Mouse (Mus musculus) intestine, postnatal 0 days (tissue): ENCODE measurements at regions not wholly inside any gene's neighbourhood (a gene's known extent, or its start where the extent isn't known, plus 50 kb on each side); places are given as distances from the start of the nearest gene placed in this dataset.

Experiments
- ATAC-seq: fragments of 200-750 bp; cut with Nextera tagmentation; 2 replicates; pipeline ENCODE4 v1.8.0; 2017; ENCODE audit warnings: mild to moderate bottlenecking, moderate TSS enrichment, moderate library complexity
- H3K27ac ChIP-seq: fragments of 300-500 bp; sonication (generic); 2 replicates; pipeline ENCODE4 v1.5.1; 2014; ENCODE audit warnings: mild to moderate bottlenecking, low read depth, low read length, moderate library complexity
- H3K27me3 ChIP-seq: fragments of 300-500 bp; sonication (generic); replicated peaks from 2 replicates; pipeline ENCODE4 v1.6.1; 2014; ENCODE audit warnings: low read length, mixed read lengths; ENCODE audit not compliant: control insufficient read depth, insufficient read depth
- H3K36me3 ChIP-seq: fragments of 300-500 bp; sonication (generic); 2 replicates; pipeline ENCODE4 v1.6.1; 2014; ENCODE audit warnings: mild to moderate bottlenecking, moderate library complexity; ENCODE audit not compliant: control insufficient read depth, insufficient read depth
- H3K4me1 ChIP-seq: fragments of 300-500 bp; sonication (generic); replicated peaks from 2 replicates; pipeline ENCODE4 v1.6.1; 2014; ENCODE audit warnings: antibody characterized with exemption, low read length, mixed read lengths; ENCODE audit not compliant: control insufficient read depth, insufficient read depth
- H3K4me2 ChIP-seq: fragments of 300-500 bp; sonication (generic); replicated peaks from 2 replicates; pipeline ENCODE4 v1.6.1; 2014; ENCODE audit warnings: low read depth, mild to moderate bottlenecking, moderate library complexity
- H3K4me3 ChIP-seq: fragments of 300-500 bp; sonication (generic); 2 replicates; pipeline ENCODE4 v1.5.1; 2014; ENCODE audit warnings: low read depth, low read length
- H3K9ac ChIP-seq: fragments of 300-500 bp; sonication (generic); 2 replicates; pipeline ENCODE4 v1.6.1; 2014; ENCODE audit warnings: mild to moderate bottlenecking, low read depth, low read length
- H3K9me3 ChIP-seq: fragments of 300-500 bp; sonication (generic); 2 replicates; pipeline ENCODE4 v1.6.1; 2016; ENCODE audit warnings: mixed run types; ENCODE audit not compliant: control insufficient read depth
- CTCF ChIP-seq: sonication (generic); IDR thresholded peaks from 2 replicates; pipeline ENCODE4 v1.5.1; 2016; ENCODE audit warnings: low read depth, mild to moderate bottlenecking, control low read depth, antibody characterized with exemption, moderate library complexity
- WGBS: fragments of 180-500 bp; shearing (Covaris S2); extraction: QIAGEN DNeasy Blood & Tissue Kit; methylation state at CpG from one replicate; pipeline ENCODE4 v1.1.7; 2014; 5-methylcytosine and 5-hydroxymethylcytosine counted together

GRCm38 (mm10) chr13:6040132-6040531 is 178.8 kb downstream of the Klf6 start:
- Histone ChIP-seq H3K9ac (no peak overlapping the region), H3K27me3 (no peaks in the 10 kb centered on the region), H3K36me3 (no peaks in the 10 kb centered on the region), H3K4me3 (no peak overlapping the region), H3K27ac (no peak overlapping the region), H3K4me1 (no peaks in the 10 kb centered on the region), H3K9me3 (no peaks in the 10 kb centered on the region), H3K4me2 (no peak overlapping the region)
- no peak for TF ChIP-seq CTCF
- WGBS = 86% methylated on average over 7 of the region's 7 CpGs
- ATAC-seq = no peak

GRCm38 (mm10) chr13:6040663-6041062 is 179.4 kb downstream of the Klf6 start:
- no peak overlapping the region for H3K9ac ChIP-seq
- no peaks in the 10 kb centered on the region for H3K4me1 ChIP-seq
- no peak for TF ChIP-seq CTCF
- no peaks in the 10 kb centered on the region for H3K9me3 ChIP-seq
- no peak overlapping the region for H3K4me3 ChIP-seq
- no peak for ATAC-seq
- no peak overlapping the region for H3K27ac ChIP-seq
- 85% methylated on average over 2 of the region's 2 CpGs for WGBS
- H3K4me2 ChIP-seq = no peak overlapping the region
- H3K27me3 ChIP-seq = no peaks in the 10 kb centered on the region
- H3K36me3 ChIP-seq = no peaks in the 10 kb centered on the region

- Histone ChIP-seq H3K4me1 (no peaks in the 10 kb centered on the region), H3K9ac (no peak overlapping the region), H3K27ac (no peak overlapping the region), H3K27me3 (no peaks in the 10 kb centered on the region), H3K4me3 (no peak overlapping the region), H3K4me2 (no peak overlapping the region), H3K36me3 (no peaks in the 10 kb centered on the region), H3K9me3 (no peaks in the 10 kb centered on the region)
- WGBS = 75% methylated on average over 6 of the region's 6 CpGs
- ATAC-seq = no peak
- TF ChIP-seq CTCF = no peak
These were observed 181.2 kb downstream of the Klf6 start for GRCm38 (mm10) chr13:6042495-6042894.

GRCm38 (mm10) chr13:6059515-6060228 is 198.4 kb downstream of the Klf6 start:
- Histone ChIP-seq H3K4me2 (no peak overlapping the region), H3K36me3 (no peaks in the 10 kb centered on the region), H3K4me1 (no peaks in the 10 kb centered on the region), H3K9me3 (no peaks in the 10 kb centered on the region), H3K27me3 (no peaks in the 10 kb centered on the region), H3K4me3 (no peak overlapping the region), H3K27ac (no peak overlapping the region), H3K9ac (no peak overlapping the region)
- 31% methylated on average over 6 of the region's 6 CpGs for WGBS
- TF ChIP-seq CTCF = no peak
- no peak for ATAC-seq

GRCm38 (mm10) chr13:6060229-6060845 is 199.1 kb downstream of the Klf6 start:
- Histone ChIP-seq H3K4me2 (no peak overlapping the region), H3K27me3 (no peaks in the 10 kb centered on the region), H3K9me3 (no peaks in the 10 kb centered on the region), H3K9ac (no peak overlapping the region), H3K36me3 (no peaks in the 10 kb centered on the region), H3K4me1 (no peaks in the 10 kb centered on the region), H3K4me3 (no peak overlapping the region), H3K27ac (no peak overlapping the region)
- TF ChIP-seq CTCF = no peak
- no peak for ATAC-seq
- whole genome bisulfite sequencing = 58% methylated on average over 8 of the region's 8 CpGs

GRCm38 (mm10) chr13:6062305-6062704 is 201.0 kb downstream of the Klf6 start:
- WGBS = 41% methylated on average over 4 of the region's 4 CpGs
- peak; percentile 78 for ATAC-seq
- no peak for TF ChIP-seq CTCF
- Histone ChIP-seq H3K27ac (no peak overlapping the region), H3K36me3 (no peaks in the 10 kb centered on the region), H3K4me3 (no peak overlapping the region), H3K9me3 (no peaks in the 10 kb centered on the region), H3K4me2 (no peak overlapping the region), H3K27me3 (no peaks in the 10 kb centered on the region), H3K4me1 (no peaks in the 10 kb centered on the region), H3K9ac (no peak overlapping the region)
